Mouse (Mus musculus): ENCODE results near the gene Smyd4. TPM values are rescaled to one million over a fixed set of nuclear protein-coding genes. Genes with fewer than 3 reads are reported as not detected.

The Smyd4 gene
- 15.6 and 19.8 TPM in 2 replicates for polyA plus RNA-seq (2015; fragmentation: Nextera tagmentation; extraction: Ambion mirVana)

GRCm38 (mm10) chr11:75348199-75348889 is at the start of gene Smyd4, which contains the start of gene Rpa1:
Gene Smyd4, plus strand, starts transcription at chr11:75348433.
Gene Rpa1, minus strand, starts transcription at chr11:75348324.
- H3K4me3 ChIP-seq, result peak within 1 kb of the TSS; percentile 82
- H3K36me3 ChIP-seq, result peaks cover 2% of the 10 kb centered on the region; the same call in 1 of the 2 replicates
- H3K27me3 ChIP-seq, result no peaks in the 10 kb centered on the region
- peak; percentile 99 for ATAC-seq (ENCODE audit: insufficient number of reproducible peaks, insufficient read depth, low FRiP score, low TSS enrichment, low read depth)
- WGBS, result under 1% methylated on average over 56 of the region's 56 CpGs
- H3K4me2 ChIP-seq, result peak within 1 kb of the TSS; percentile 67
- H3K27ac ChIP-seq, result peak within 1 kb of the TSS; percentile 68
- H3K9me3 ChIP-seq, result no peaks in the 10 kb centered on the region
- H3K9ac ChIP-seq, result peak within 1 kb of the TSS; percentile 88
- peaks cover 20% of the 10 kb centered on the region for H3K4me1 ChIP-seq

- no peaks in the 10 kb centered on the region for H3K9me3 ChIP-seq
- peaks cover 19% of the 10 kb centered on the region for H3K4me1 ChIP-seq
- no peak overlapping the region for H3K4me2 ChIP-seq
- no peak overlapping the region for H3K27ac ChIP-seq
- H3K9ac ChIP-seq, result no peak overlapping the region
- H3K4me3 ChIP-seq, result no peak overlapping the region
- peaks cover 19% of the 10 kb centered on the region for H3K27me3 ChIP-seq
- peaks cover 42% of the 10 kb centered on the region for H3K36me3 ChIP-seq
- no peak for ATAC-seq (ENCODE audit: insufficient number of reproducible peaks, insufficient read depth, low FRiP score, low TSS enrichment, low read depth)
- WGBS, result 47% methylated on average over 11 of the region's 11 CpGs
Observed at GRCm38 (mm10) chr11:75298491-75298890, 49.7 kb upstream of the Smyd4 start.

- no peaks in the 10 kb centered on the region for H3K9me3 ChIP-seq
- no peak overlapping the region for H3K4me3 ChIP-seq
- 68% methylated on average over 10 of the region's 10 CpGs for WGBS
- peaks cover 6% of the 10 kb centered on the region; the same call in 1 of the 2 replicates for H3K27me3 ChIP-seq
- peaks cover 43% of the 10 kb centered on the region for H3K36me3 ChIP-seq
- H3K27ac ChIP-seq, result 0 out of 2 replicates have a peak overlapping the region, but pooled peaks have one; percentile 7
- H3K9ac ChIP-seq, result no peak overlapping the region
- peaks cover 12% of the 10 kb centered on the region for H3K4me1 ChIP-seq
- no peak for ATAC-seq (ENCODE audit: insufficient number of reproducible peaks, insufficient read depth, low FRiP score, low TSS enrichment, low read depth)
- no peak overlapping the region for H3K4me2 ChIP-seq
Observed at GRCm38 (mm10) chr11:75299786-75300185, 48.4 kb upstream of the Smyd4 start.

- Histone ChIP-seq H3K4me2 (no peak overlapping the region), H3K36me3 (peaks cover 52% of the 10 kb centered on the region), H3K9me3 (no peaks in the 10 kb centered on the region), H3K4me1 (peaks cover 12% of the 10 kb centered on the region), H3K27me3 (no peaks in the 10 kb centered on the region), H3K27ac (no peak overlapping the region), H3K9ac (no peak overlapping the region), H3K4me3 (no peak overlapping the region)
- 91% methylated on average over 9 of the region's 9 CpGs for WGBS
- ATAC-seq (ENCODE audit: insufficient number of reproducible peaks, insufficient read depth, low FRiP score, low TSS enrichment, low read depth), result no peak
Observed at GRCm38 (mm10) chr11:75300954-75301353, 47.3 kb upstream of the Smyd4 start.

GRCm38 (mm10) chr11:75304797-75305196 is 43.4 kb upstream of the Smyd4 start:
- H3K4me3 ChIP-seq, result no peak overlapping the region
- peaks cover 82% of the 10 kb centered on the region for H3K36me3 ChIP-seq
- WGBS, result 86% methylated on average over 9 of the region's 9 CpGs
- H3K27me3 ChIP-seq, result no peaks in the 10 kb centered on the region
- H3K9ac ChIP-seq, result no peak overlapping the region
- H3K4me1 ChIP-seq, result no peaks in the 10 kb centered on the region; the same call in 1 of the 2 replicates
- H3K4me2 ChIP-seq, result no peak overlapping the region
- no peak for ATAC-seq (ENCODE audit: insufficient number of reproducible peaks, insufficient read depth, low FRiP score, low TSS enrichment, low read depth)
- H3K27ac ChIP-seq, result no peak overlapping the region
- H3K9me3 ChIP-seq, result no peaks in the 10 kb centered on the region

GRCm38 (mm10) chr11:75308650-75309049 is 39.6 kb upstream of the Smyd4 start:
- Histone ChIP-seq H3K4me3 (no peak overlapping the region), H3K9ac (0 out of 2 replicates have a peak overlapping the region, but pooled peaks have one; percentile 11), H3K27ac (no peak overlapping the region), H3K4me1 (no peaks in the 10 kb centered on the region), H3K36me3 (peaks cover 83% of the 10 kb centered on the region), H3K4me2 (no peak overlapping the region), H3K9me3 (no peaks in the 10 kb centered on the region), H3K27me3 (no peaks in the 10 kb centered on the region)
- 78% methylated on average over 4 of the region's 4 CpGs for WGBS
- ATAC-seq (ENCODE audit: insufficient number of reproducible peaks, insufficient read depth, low FRiP score, low TSS enrichment, low read depth), result no peak

- Histone ChIP-seq H3K4me3 (no peak overlapping the region), H3K4me2 (no peak overlapping the region)
Observed at GRCm38 (mm10) chr11:75310813-75311212, 37.4 kb upstream of the Smyd4 start.

GRCm38 (mm10) chr11:75311751-75312150 is 36.5 kb upstream of the Smyd4 start:
- Histone ChIP-seq H3K9ac (no peak overlapping the region), H3K9me3 (no peaks in the 10 kb centered on the region), H3K4me1 (no peaks in the 10 kb centered on the region), H3K27me3 (no peaks in the 10 kb centered on the region), H3K27ac (no peak overlapping the region), H3K36me3 (peaks cover 94% of the 10 kb centered on the region), H3K4me2 (no peak overlapping the region), H3K4me3 (no peak overlapping the region)
- 85% methylated on average over 6 of the region's 6 CpGs for WGBS
- no peak for ATAC-seq (ENCODE audit: insufficient number of reproducible peaks, insufficient read depth, low FRiP score, low TSS enrichment, low read depth)

More at GRCm38 (mm10) chr11:75310813-75311212, 37.4 kb upstream of the Smyd4 start:
- Histone ChIP-seq H3K27ac (no peak overlapping the region), H3K36me3 (peaks cover 95% of the 10 kb centered on the region), H3K27me3 (no peaks in the 10 kb centered on the region), H3K4me1 (no peaks in the 10 kb centered on the region), H3K9me3 (no peaks in the 10 kb centered on the region), H3K9ac (no peak overlapping the region)
- no peak for ATAC-seq (ENCODE audit: insufficient number of reproducible peaks, insufficient read depth, low FRiP score, low TSS enrichment, low read depth)
- 87% methylated on average over 8 of the region's 8 CpGs for WGBS

- Histone ChIP-seq H3K9me3 (no peaks in the 10 kb centered on the region), H3K4me1 (no peaks in the 10 kb centered on the region), H3K27ac (no peak overlapping the region), H3K9ac (no peak overlapping the region), H3K4me3 (no peak overlapping the region), H3K4me2 (no peak overlapping the region), H3K27me3 (no peaks in the 10 kb centered on the region), H3K36me3 (peaks cover 88% of the 10 kb centered on the region)
- WGBS, result 88% methylated on average over 8 of the region's 8 CpGs
- no peak for ATAC-seq (ENCODE audit: insufficient number of reproducible peaks, insufficient read depth, low FRiP score, low TSS enrichment, low read depth)
Observed at GRCm38 (mm10) chr11:75313834-75314233, 34.4 kb upstream of the Smyd4 start.

GRCm38 (mm10) chr11:75318351-75319221 is 29.6 kb upstream of the Smyd4 start:
- H3K27me3 ChIP-seq, result no peaks in the 10 kb centered on the region
- H3K4me2 ChIP-seq, result no peak overlapping the region
- ATAC-seq (ENCODE audit: insufficient number of reproducible peaks, insufficient read depth, low FRiP score, low TSS enrichment, low read depth), result no peak
- WGBS, result 83% methylated on average over 14 of the region's 14 CpGs
- H3K27ac ChIP-seq, result no peak overlapping the region
- H3K9ac ChIP-seq, result no peak overlapping the region
- H3K4me1 ChIP-seq, result peaks cover 12% of the 10 kb centered on the region
- no peaks in the 10 kb centered on the region for H3K9me3 ChIP-seq
- no peak overlapping the region for H3K4me3 ChIP-seq
- peaks cover 43% of the 10 kb centered on the region for H3K36me3 ChIP-seq

GRCm38 (mm10) chr11:75319246-75319645 is 29.0 kb upstream of the Smyd4 start:
- H3K9ac ChIP-seq, result no peak overlapping the region
- peaks cover 13% of the 10 kb centered on the region for H3K4me1 ChIP-seq
- H3K4me2 ChIP-seq, result no peak overlapping the region
- H3K27ac ChIP-seq, result no peak overlapping the region
- no peak overlapping the region for H3K4me3 ChIP-seq
- no peaks in the 10 kb centered on the region for H3K27me3 ChIP-seq
- ATAC-seq (ENCODE audit: insufficient number of reproducible peaks, insufficient read depth, low FRiP score, low TSS enrichment, low read depth), result no peak
- H3K36me3 ChIP-seq, result peaks cover 36% of the 10 kb centered on the region
- WGBS, result 74% methylated on average over 5 of the region's 5 CpGs
- no peaks in the 10 kb centered on the region for H3K9me3 ChIP-seq

Data from embryonic facial prominence, embryonic 13.5 days (tissue).